Mouse (Mus musculus) lung, postnatal 0 days (tissue): ENCODE results near the gene Amdhd1.

Experiments
- CTCF ChIP-seq: IDR thresholded peaks from 2 replicates; pipeline ENCODE4 v1.5.1; 2016; ENCODE audit warnings: antibody characterized with exemption, mild to moderate bottlenecking
- EP300 ChIP-seq: IDR thresholded peaks from 2 replicates; pipeline ENCODE4 v1.6.1; 2016; ENCODE audit warnings: antibody characterized with exemption, mild to moderate bottlenecking, control low read depth

- TF ChIP-seq CTCF (peak; percentile 73), EP300 (no peak)
These were observed 54.7 kb downstream of the Amdhd1 start for GRCm38 (mm10) chr10:93485055-93485691.
